Mouse (Mus musculus) ES-Bruce4 (cell line): Measurements from ENCODE around the gene Dgkh.

Source experiments
- CTCF ChIP-seq: IDR thresholded peaks from one replicate; pipeline ENCODE4 v1.8.1; 2011; ENCODE audit warnings: low read depth, low read length
- POLR2A ChIP-seq: IDR thresholded peaks from one replicate; pipeline ENCODE4 v1.8.1; 2011; ENCODE audit warnings: low read length; ENCODE audit not compliant: insufficient read depth

GRCm38 (mm10) chr14:78755316-78755715, 22.7 kb upstream of the Dgkh start:
- no peak for TF ChIP-seq CTCF
- TF ChIP-seq POLR2A, result no peak
